Mouse (Mus musculus) lung, embryonic 16.5 days (tissue): Measurements from ENCODE around the gene Mthfd1. TPM values are rescaled to one million over a fixed set of nuclear protein-coding genes. Genes with fewer than 3 reads are reported as not detected.

Source experiments
- ATAC-seq: fragments of 200-750 bp; cut with Nextera tagmentation; 2 replicates; pipeline ENCODE4 v1.8.0; 2017; ENCODE audit warnings: low read depth, mild to moderate bottlenecking, moderate library complexity
- H3K27ac ChIP-seq: fragments of 300-500 bp; sonication (generic); 2 replicates; pipeline ENCODE4 v1.5.1; 2014; ENCODE audit warnings: mild to moderate bottlenecking, control low read depth, low read length
- H3K27me3 ChIP-seq: fragments of 300-500 bp; sonication (generic); 2 replicates; pipeline ENCODE4 v1.6.1; 2014; ENCODE audit warnings: low read depth, low read length, mixed read lengths; ENCODE audit not compliant: control insufficient read depth, insufficient read depth
- H3K36me3 ChIP-seq: fragments of 300-500 bp; sonication (generic); 2 replicates; pipeline ENCODE4 v1.6.1; 2014; ENCODE audit warnings: low read length; ENCODE audit not compliant: control insufficient read depth, insufficient read depth
- H3K4me1 ChIP-seq: fragments of 300-500 bp; sonication (generic); replicated peaks from 2 replicates; pipeline ENCODE4 v1.6.1; 2014; ENCODE audit warnings: low read length, mixed read lengths; ENCODE audit not compliant: control insufficient read depth, insufficient read depth
- H3K4me2 ChIP-seq: fragments of 300-500 bp; sonication (generic); 2 replicates; pipeline ENCODE4 v1.6.1; 2014; ENCODE audit warnings: low read depth, low read length, control low read depth
- H3K4me3 ChIP-seq: fragments of 300-500 bp; sonication (generic); 2 replicates; pipeline ENCODE4 v1.5.1; 2014; ENCODE audit warnings: mild to moderate bottlenecking, low read length, control low read depth
- H3K9ac ChIP-seq: fragments of 300-500 bp; sonication (generic); 2 replicates; pipeline ENCODE4 v1.6.1; 2014; ENCODE audit warnings: low read length, control low read depth
- H3K9me3 ChIP-seq: fragments of 300-500 bp; sonication (generic); 2 replicates; pipeline ENCODE4 v1.6.1; 2016; ENCODE audit warnings: low read length; ENCODE audit not compliant: control insufficient read depth
- WGBS: fragments of 180-500 bp; shearing (Covaris S2); extraction: QIAGEN DNeasy Blood & Tissue Kit; methylation state at CpG from one replicate; pipeline ENCODE4 v1.1.7; 2014; 5-methylcytosine and 5-hydroxymethylcytosine counted together
- polyA plus RNA-seq: library from polyadenylated mRNA; unstranded; fragments of >200 nt; fragmentation: Nextera tagmentation; extraction: Ambion mirVana; gene quantifications from 2 replicates; pipeline ENCODE4 v1.2.1, GENCODE M21; 2015

The Mthfd1 gene
- polyA plus RNA-seq, 1 experiment from 2014 or later = 93.2 TPM

DNA sequence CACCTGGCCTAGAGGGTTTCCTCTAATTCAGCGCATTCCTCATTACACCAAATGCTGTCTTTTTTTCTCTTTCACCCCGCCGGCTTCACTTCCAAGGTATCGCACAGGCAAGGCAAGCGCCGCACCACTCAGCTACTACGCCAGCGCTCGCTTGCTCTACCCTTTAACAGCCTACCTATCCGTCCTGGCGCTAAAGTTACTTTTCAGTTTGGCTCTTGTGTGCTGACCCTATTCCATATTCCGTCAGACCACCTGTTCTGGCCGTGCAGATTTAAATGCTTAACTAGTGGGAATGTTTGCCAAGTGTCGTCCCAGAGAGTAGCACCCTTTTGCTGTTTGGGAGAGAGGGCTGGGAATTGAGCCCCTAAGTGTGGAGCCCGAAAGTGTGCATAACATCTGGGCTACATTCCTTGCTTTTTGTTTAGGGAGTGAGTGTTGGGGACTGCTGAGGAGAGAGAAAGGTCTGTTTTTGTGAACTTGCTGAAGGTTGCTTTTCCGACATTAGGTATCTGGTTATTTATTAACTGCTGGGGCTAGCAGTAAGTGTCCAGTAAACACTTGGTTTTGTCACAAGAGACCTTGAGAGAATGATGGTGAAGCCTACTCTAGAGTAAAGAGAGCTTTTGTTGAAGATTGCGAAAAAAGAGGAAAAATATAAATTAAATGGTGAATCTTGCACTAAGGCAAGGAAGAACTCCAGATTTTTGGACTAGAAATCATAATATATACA, 1.2 kb downstream of the Mthfd1 start:
- WGBS = 7% methylated on average over 17 of the region's 17 CpGs
- no peaks in the 10 kb centered on the region for H3K9me3 ChIP-seq
- peaks cover 13% of the 10 kb centered on the region for H3K4me1 ChIP-seq
- H3K9ac ChIP-seq = peak overlapping the region; percentile 76
- peak overlapping the region; percentile 77 for H3K27ac ChIP-seq
- H3K4me2 ChIP-seq = peak overlapping the region; percentile 96
- no peaks in the 10 kb centered on the region for H3K27me3 ChIP-seq
- H3K36me3 ChIP-seq = no peaks in the 10 kb centered on the region
- H3K4me3 ChIP-seq = peak overlapping the region; percentile 80
- ATAC-seq = no peak

DNA sequence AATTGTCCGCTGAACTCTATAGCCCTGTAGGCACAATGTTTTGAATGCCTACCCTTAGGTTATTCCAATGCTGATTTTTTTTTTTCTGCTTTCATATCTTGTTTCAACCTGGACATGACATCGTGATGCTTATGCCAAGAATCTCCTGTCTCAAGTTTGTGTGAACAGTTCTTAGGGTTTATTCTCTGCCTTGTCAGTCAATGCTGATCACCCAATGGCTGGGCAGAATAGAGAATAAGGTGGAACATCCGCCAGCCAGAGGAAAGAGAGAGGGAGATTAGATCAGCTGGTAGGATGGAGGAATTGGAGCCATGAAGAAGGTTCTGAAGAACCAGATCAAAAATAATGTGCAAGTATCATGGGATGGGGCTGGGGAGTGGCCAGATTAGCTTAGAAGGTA, 5.6 kb downstream of the Mthfd1 start:
- Histone ChIP-seq H3K36me3 (no peaks in the 10 kb centered on the region), H3K27me3 (no peaks in the 10 kb centered on the region), H3K4me2 (no peak overlapping the region), H3K4me3 (no peak overlapping the region), H3K9me3 (no peaks in the 10 kb centered on the region), H3K9ac (no peak overlapping the region), H3K4me1 (peaks cover 13% of the 10 kb centered on the region), H3K27ac (no peak overlapping the region)
- ATAC-seq = no peak
- WGBS = 82% methylated on average over 3 of the region's 3 CpGs

DNA sequence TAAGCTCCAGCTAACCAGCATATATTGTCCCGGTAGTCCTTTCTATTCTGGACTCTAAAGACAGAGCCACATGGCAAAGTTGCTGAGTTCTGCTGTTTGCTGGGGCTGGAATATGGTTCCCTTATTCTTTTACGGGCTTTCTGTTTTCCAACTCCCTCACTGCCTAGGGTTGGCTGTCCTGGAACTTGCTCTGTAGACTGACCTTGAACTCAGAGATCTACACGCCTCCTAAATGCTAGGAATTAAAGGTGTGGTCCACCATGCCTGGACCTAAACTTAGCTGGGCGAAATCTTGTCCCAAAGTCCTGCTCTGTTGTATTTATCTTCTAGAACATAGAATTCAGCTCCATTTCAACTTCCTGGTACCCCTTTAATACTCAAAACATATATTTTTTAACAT, 6.5 kb downstream of the Mthfd1 start:
- Histone ChIP-seq H3K36me3 (0 out of 2 replicates have a peak, but pooled peaks cover under 1% of the 10 kb centered on the region), H3K4me1 (peaks cover 8% of the 10 kb centered on the region), H3K27ac (no peak overlapping the region), H3K4me2 (no peak overlapping the region), H3K9ac (no peak overlapping the region), H3K9me3 (no peaks in the 10 kb centered on the region), H3K4me3 (no peak overlapping the region), H3K27me3 (no peaks in the 10 kb centered on the region)
- 76% methylated on average over 4 of the region's 4 CpGs for WGBS
- no peak for ATAC-seq

DNA sequence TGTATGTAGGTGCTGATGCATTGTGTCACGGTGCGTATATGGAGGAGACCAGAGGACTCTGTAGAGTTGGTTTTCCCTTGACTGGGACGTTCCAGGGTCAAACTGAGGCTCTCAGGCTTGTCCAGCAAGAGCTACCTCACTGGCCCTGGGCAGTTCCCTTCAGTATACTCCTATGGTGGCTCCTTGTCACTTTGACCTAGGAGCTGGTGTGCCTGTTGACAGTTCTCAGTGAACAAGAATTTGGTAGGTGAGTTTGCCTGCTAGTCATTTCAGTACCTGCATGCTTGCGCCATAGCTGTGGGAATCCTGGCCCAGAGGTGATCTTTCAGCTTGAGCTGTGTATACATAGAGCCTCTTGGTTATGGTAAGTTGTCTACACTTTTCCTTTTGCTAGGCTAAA, 7.8 kb downstream of the Mthfd1 start:
- H3K27ac ChIP-seq = no peak overlapping the region
- H3K36me3 ChIP-seq = 0 out of 2 replicates have a peak, but pooled peaks cover 2% of the 10 kb centered on the region
- no peak overlapping the region for H3K9ac ChIP-seq
- H3K27me3 ChIP-seq = no peaks in the 10 kb centered on the region
- H3K4me2 ChIP-seq = no peak overlapping the region
- no peak for ATAC-seq
- H3K9me3 ChIP-seq = no peaks in the 10 kb centered on the region
- no peak overlapping the region for H3K4me3 ChIP-seq
- 87% methylated on average over 4 of the region's 4 CpGs for WGBS
- H3K4me1 ChIP-seq = no peaks in the 10 kb centered on the region

DNA sequence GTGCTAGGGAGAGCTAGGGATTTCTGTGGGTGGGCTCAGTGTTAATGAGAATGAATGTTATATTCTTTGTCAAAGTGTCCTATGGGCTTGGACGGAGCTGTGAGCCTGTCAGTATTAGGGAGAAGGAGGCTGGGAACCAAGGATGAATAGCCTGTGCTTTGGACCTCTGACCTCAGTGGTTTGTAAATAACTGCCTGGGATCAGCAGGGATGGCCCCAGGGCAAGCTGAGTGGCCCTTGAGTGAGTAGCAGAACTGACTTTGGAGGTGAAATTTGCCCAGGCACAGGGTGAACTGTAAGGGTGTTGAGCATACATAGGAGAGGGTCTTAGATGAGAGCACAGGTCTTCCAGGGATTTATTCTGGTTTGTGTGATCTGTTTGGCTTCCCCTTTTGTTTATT, 8.8 kb downstream of the Mthfd1 start:
- no peaks in the 10 kb centered on the region for H3K9me3 ChIP-seq
- H3K36me3 ChIP-seq = 0 out of 2 replicates have a peak, but pooled peaks cover 2% of the 10 kb centered on the region
- no peak overlapping the region for H3K27ac ChIP-seq
- H3K27me3 ChIP-seq = no peaks in the 10 kb centered on the region
- no peak overlapping the region for H3K4me2 ChIP-seq
- H3K4me1 ChIP-seq = no peaks in the 10 kb centered on the region
- WGBS = 74% methylated on average over 1 of the region's 1 CpGs
- ATAC-seq = no peak
- no peak overlapping the region for H3K9ac ChIP-seq
- no peak overlapping the region for H3K4me3 ChIP-seq

DNA sequence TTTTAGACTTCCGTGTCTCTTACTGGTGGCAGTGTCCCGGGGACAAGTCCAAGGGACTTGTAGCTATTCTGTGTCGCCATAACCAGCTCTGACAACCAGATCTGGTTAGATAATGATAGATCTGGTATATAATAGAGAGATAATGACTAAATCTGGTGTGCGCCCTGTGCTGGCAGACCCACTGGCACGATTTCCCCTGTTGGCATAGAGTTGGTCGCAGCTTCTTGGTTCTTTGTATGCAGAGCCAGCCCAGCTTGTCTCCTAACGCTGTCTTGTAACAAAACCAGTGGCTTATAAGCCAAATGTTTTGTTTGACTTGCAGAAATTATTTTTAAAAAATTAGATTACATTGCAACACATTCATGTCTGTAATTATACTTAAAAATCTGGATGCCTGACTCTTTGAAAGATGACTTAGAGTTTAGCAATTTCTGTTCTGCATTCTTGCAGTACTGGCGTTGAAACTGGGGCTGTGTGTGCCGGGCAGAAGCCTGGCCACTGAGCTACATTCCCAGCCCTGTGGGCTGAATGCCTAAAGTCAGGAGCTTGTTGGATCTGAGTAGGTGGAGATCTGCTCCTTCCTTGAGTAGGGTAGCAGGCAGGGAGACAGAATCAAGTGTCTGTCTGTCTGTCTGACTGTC, 9.3 kb downstream of the Mthfd1 start:
- Histone ChIP-seq H3K27me3 (no peaks in the 10 kb centered on the region), H3K36me3 (0 out of 2 replicates have a peak, but pooled peaks cover 2% of the 10 kb centered on the region), H3K4me2 (no peak overlapping the region), H3K4me1 (no peaks in the 10 kb centered on the region), H3K9me3 (no peaks in the 10 kb centered on the region), H3K4me3 (no peak overlapping the region), H3K27ac (no peak overlapping the region), H3K9ac (no peak overlapping the region)
- no peak for ATAC-seq
- 79% methylated on average over 9 of the region's 9 CpGs for WGBS

DNA sequence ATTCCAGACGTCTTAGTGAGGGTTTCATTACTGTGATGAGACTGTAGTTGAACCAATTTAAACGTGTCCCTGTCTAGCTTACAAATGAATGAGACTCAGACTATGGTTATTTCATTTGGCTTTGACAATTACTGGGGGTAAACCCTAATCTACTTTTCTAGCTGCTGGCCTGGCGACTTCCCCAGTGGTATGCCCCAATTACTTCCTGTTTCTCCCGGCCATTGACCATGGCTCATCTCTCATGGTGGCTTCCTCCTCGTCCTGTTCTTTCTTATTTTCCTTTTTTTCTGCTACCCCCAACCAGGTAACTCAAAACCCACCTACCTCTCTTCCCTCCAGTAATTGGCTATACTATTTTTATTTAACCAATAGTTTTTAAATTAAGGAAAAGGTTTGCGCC, 9.9 kb downstream of the Mthfd1 start:
- 68% methylated on average over 6 of the region's 6 CpGs for WGBS
- ATAC-seq = no peak
- H3K4me2 ChIP-seq = no peak overlapping the region
- no peaks in the 10 kb centered on the region for H3K27me3 ChIP-seq
- no peak overlapping the region for H3K4me3 ChIP-seq
- H3K27ac ChIP-seq = no peak overlapping the region
- H3K36me3 ChIP-seq = 0 out of 2 replicates have a peak, but pooled peaks cover 2% of the 10 kb centered on the region
- no peaks in the 10 kb centered on the region for H3K4me1 ChIP-seq
- no peak overlapping the region for H3K9ac ChIP-seq
- H3K9me3 ChIP-seq = no peaks in the 10 kb centered on the region

DNA sequence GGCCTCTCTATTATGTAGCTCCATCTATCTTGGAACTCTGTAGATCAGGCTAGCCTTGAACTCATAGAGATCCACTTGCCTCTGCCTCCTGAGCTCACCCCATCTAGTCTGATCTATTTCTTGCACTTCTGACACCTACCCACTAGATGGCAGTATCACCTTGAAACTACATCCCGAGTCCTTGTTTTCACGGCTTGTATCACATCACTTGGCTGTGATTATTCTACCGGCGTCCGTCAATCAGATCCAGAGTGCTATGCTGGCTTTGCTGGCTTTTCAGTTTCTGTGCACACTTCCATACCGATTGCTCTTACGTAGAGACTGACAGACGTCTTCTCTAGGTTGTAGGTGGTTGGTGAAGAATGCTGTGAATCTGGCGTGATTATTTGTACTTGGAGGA, 11.8 kb downstream of the Mthfd1 start:
- peak; percentile 39; the same call in 1 of the 2 replicates for ATAC-seq
- Histone ChIP-seq H3K4me3 (no peak overlapping the region), H3K9me3 (no peaks in the 10 kb centered on the region), H3K27ac (no peak overlapping the region), H3K36me3 (0 out of 2 replicates have a peak, but pooled peaks cover 2% of the 10 kb centered on the region), H3K27me3 (no peaks in the 10 kb centered on the region), H3K4me2 (no peak overlapping the region), H3K9ac (no peak overlapping the region), H3K4me1 (0 out of 2 replicates have a peak, but pooled peaks cover 2% of the 10 kb centered on the region)
- 60% methylated on average over 9 of the region's 9 CpGs for WGBS

DNA sequence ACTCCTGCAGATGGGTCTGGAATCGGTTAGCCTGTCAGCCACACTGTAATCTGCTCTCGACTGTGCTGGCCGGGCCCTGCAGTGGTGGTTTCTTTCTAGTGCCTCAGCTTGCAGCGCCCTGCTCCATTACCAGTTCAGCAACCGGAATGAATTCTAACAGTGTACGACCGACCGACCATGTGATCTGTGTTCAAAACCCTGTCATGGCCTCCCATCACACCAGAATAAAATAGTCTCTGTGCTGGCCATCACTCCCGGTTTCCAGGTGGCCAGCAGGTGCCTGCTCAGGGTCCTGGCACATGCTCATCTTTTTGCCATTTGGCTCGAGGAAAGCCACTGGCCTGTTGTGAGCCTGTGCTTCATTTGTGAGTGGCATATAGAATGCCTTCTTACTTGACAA, 13.6 kb downstream of the Mthfd1 start:
- Histone ChIP-seq H3K4me2 (no peak overlapping the region), H3K27ac (no peak overlapping the region), H3K9me3 (no peaks in the 10 kb centered on the region), H3K36me3 (0 out of 2 replicates have a peak, but pooled peaks cover 2% of the 10 kb centered on the region), H3K4me3 (no peak overlapping the region), H3K4me1 (0 out of 2 replicates have a peak, but pooled peaks cover 5% of the 10 kb centered on the region), H3K27me3 (no peaks in the 10 kb centered on the region), H3K9ac (no peak overlapping the region)
- 83% methylated on average over 10 of the region's 10 CpGs for WGBS
- ATAC-seq = no peak
